Mouse (Mus musculus) CH12.LX (cell line): Measurements from ENCODE around the gene Amigo3. TPM values are rescaled to one million over a fixed set of nuclear protein-coding genes. Genes with fewer than 3 reads are reported as not detected.

Source experiments
- DNase-seq: peaks from one replicate; pipeline ENCODE4 v3.0.0-alpha.2; 2013; ENCODE audit errors: extremely low read depth
- H3K27ac ChIP-seq: 2 replicates; pipeline ENCODE4 v1.5.1; 2012; ENCODE audit warnings: low read depth, mild to moderate bottlenecking, control low read depth, moderate library complexity; ENCODE audit not compliant: insufficient read depth
- H3K27me3 ChIP-seq: replicated peaks from 2 replicates; pipeline ENCODE3; 2012; ENCODE audit warnings: inconsistent platforms
- H3K36me3 ChIP-seq, 2 experiments: replicated peaks in 1 of 2; 2 replicates each; pipeline versions ENCODE3 to v1.6.1; 2012; ENCODE audit warnings: inconsistent platforms in 1 of 2, low read length in 1 of 2, mild to moderate bottlenecking in 1 of 2, mixed read lengths in 1 of 2, moderate library complexity in 1 of 2; ENCODE audit not compliant: control insufficient read depth in 1 of 2, insufficient read depth in 1 of 2
- H3K4me1 ChIP-seq, 2 experiments: 2 replicates each; pipeline ENCODE4 v1.6.1; 2012; ENCODE audit warnings: inconsistent platforms in 1 of 2, moderate library complexity in 1 of 2; ENCODE audit not compliant: insufficient read depth in 2 of 2, control insufficient read depth in 1 of 2
- H3K4me2 ChIP-seq: 2 replicates; pipeline ENCODE4 v1.6.1; 2012; ENCODE audit warnings: low read depth, mild to moderate bottlenecking, control low read depth; ENCODE audit not compliant: poor library complexity, insufficient read depth, severe bottlenecking
- H3K4me3 ChIP-seq, 3 experiments: fragments of 150-350 bp in 1 of 3; sonication (generic) in 1 of 3; replicated peaks in 1 of 3; 2 replicates each; pipeline versions ENCODE3 to v1.5.1; 2011 to 2012; ENCODE audit warnings: low read depth in 2 of 3, low read length in 2 of 3, mild to moderate bottlenecking in 2 of 3, moderate library complexity in 2 of 3, control low read depth in 1 of 3, improper control_type of control experiment in 1 of 3, inconsistent platforms in 1 of 3, mixed read lengths in 1 of 3; ENCODE audit not compliant: poor library complexity in 1 of 3
- H3K79me2 ChIP-seq: replicated peaks from 2 replicates; pipeline ENCODE4 v1.6.1; 2012; ENCODE audit warnings: mild to moderate bottlenecking, moderate library complexity; ENCODE audit not compliant: control insufficient read depth, poor library complexity, insufficient read depth, severe bottlenecking; ENCODE audit errors: extremely low read depth
- H3K9ac ChIP-seq: 2 replicates; pipeline ENCODE4 v1.6.1; 2012; ENCODE audit warnings: low read depth, mild to moderate bottlenecking, control low read depth, moderate library complexity; ENCODE audit not compliant: insufficient read depth
- H3K9me3 ChIP-seq: replicated peaks from 2 replicates; pipeline ENCODE3; 2012; ENCODE audit warnings: low read length, inconsistent platforms, mixed read lengths
- BHLHE40 ChIP-seq: IDR thresholded peaks from 2 replicates; pipeline ENCODE4 v1.6.1; 2011; ENCODE audit warnings: mild to moderate bottlenecking, low read depth, low read length, improper control_type of control experiment
- CHD1 ChIP-seq: IDR thresholded peaks from 2 replicates; pipeline ENCODE4 v1.6.1; 2012; ENCODE audit warnings: low read depth, low read length, improper control_type of control experiment, inconsistent platforms
- CTCF ChIP-seq, 2 experiments: IDR thresholded peaks in 1 of 2; conservative IDR thresholded peaks in 1 of 2; 2 replicates each; pipeline ENCODE4 v1.5.1; 2011 to 2012; ENCODE audit warnings: low read depth in 2 of 2, low read length in 2 of 2, improper control_type of control experiment in 1 of 2, inconsistent platforms in 1 of 2, mild to moderate bottlenecking in 1 of 2, moderate library complexity in 1 of 2
- ETS1 ChIP-seq: conservative IDR thresholded peaks from 2 replicates; pipeline ENCODE4 v1.6.1; 2012; ENCODE audit warnings: low read depth, mild to moderate bottlenecking, inconsistent platforms, low read length, improper control_type of control experiment, moderate library complexity
- JUN ChIP-seq: IDR thresholded peaks from 2 replicates; pipeline ENCODE4 v1.6.1; 2011; ENCODE audit warnings: low read depth, mild to moderate bottlenecking, low read length, improper control_type of control experiment, moderate library complexity; ENCODE audit not compliant: insufficient read depth
- JUND ChIP-seq: conservative IDR thresholded peaks from 2 replicates; pipeline ENCODE4 v1.6.1; 2011; ENCODE audit warnings: low read depth, low read length, improper control_type of control experiment
- MAX ChIP-seq: IDR thresholded peaks from 2 replicates; pipeline ENCODE4 v1.6.1; 2011; ENCODE audit warnings: low read length, improper control_type of control experiment
- MYC ChIP-seq: IDR thresholded peaks from 2 replicates; pipeline ENCODE4 v1.6.1; 2011; ENCODE audit warnings: low read depth, mild to moderate bottlenecking, improper control_type of control experiment, low read length
- NELFE ChIP-seq: IDR thresholded peaks from 2 replicates; pipeline ENCODE4 v1.6.1; 2011; ENCODE audit warnings: low read depth, low read length, improper control_type of control experiment
- PAX5 ChIP-seq: IDR thresholded peaks from 2 replicates; pipeline ENCODE4 v1.6.1; 2012; ENCODE audit warnings: low read length, inconsistent platforms, mixed read lengths
- POLR2A ChIP-seq: IDR thresholded peaks from 2 replicates; pipeline ENCODE4 v1.6.1; 2011; ENCODE audit warnings: low read depth, mild to moderate bottlenecking, improper control_type of control experiment, low read length
- RAD21 ChIP-seq: IDR thresholded peaks from 2 replicates; pipeline ENCODE4 v1.6.1; 2011; ENCODE audit warnings: low read depth, mild to moderate bottlenecking, low read length, improper control_type of control experiment, moderate library complexity
- TBP ChIP-seq: conservative IDR thresholded peaks from 2 replicates; pipeline ENCODE4 v1.6.1; 2011; ENCODE audit warnings: low read depth, low read length, improper control_type of control experiment
- TCF12 ChIP-seq: IDR thresholded peaks from 2 replicates; pipeline ENCODE4 v1.6.1; 2014; ENCODE audit warnings: low read depth, mild to moderate bottlenecking, inconsistent platforms, low read length, improper control_type of control experiment
- ZMIZ1 ChIP-seq: IDR thresholded peaks from 2 replicates; pipeline ENCODE4 v1.6.1; 2012; ENCODE audit warnings: low read depth, mild to moderate bottlenecking, inconsistent platforms, low read length, improper control_type of control experiment
- ZNF384 ChIP-seq: IDR thresholded peaks from 2 replicates; pipeline ENCODE4 v1.6.1; 2012; ENCODE audit warnings: low read depth, low read length, improper control_type of control experiment, inconsistent platforms
- dilution Hi-C: fragments of 300-500 bp; cut with MboI; formaldehyde crosslinking; loops from 2 replicates; pipeline ENCODE4 v1.14.3; 2020; ENCODE audit warnings: low sequenced_read_pairs; ENCODE audit not compliant: extremely low pct_unique_long_range_greater_than_20kb, extremely low pct_ligation_motif_present
- in situ Hi-C: fragments of 300-500 bp; cut with MboI; formaldehyde crosslinking; loops from 3 replicates; pipeline ENCODE4 v1.14.3; 2019; ENCODE audit warnings: low sequenced_read_pairs, low pct_ligation_motif_present, low pct_unique_long_range_greater_than_20kb, mixed read lengths
- polyA plus RNA-seq: library from polyadenylated mRNA; unstranded; fragments of >175 nt; gene quantifications from 2 replicates; pipeline ENCODE4 v1.2.1, GENCODE M21; 2012; ENCODE audit warnings: low read depth; ENCODE audit not compliant: insufficient read length
- total RNA-seq, 2 experiments: library from RNA; depleted of rRNA; stranded (reverse); fragments of 300-350 nt in 1 of 2; fragments of >200 nt in 1 of 2; gene quantifications; 2 replicates each; pipeline ENCODE4 v1.2.3; 2012 to 2014

Gene Amigo3
- total and polyA plus RNA-seq, 3 experiments = 2.0 to 4.4 (median 2.2) TPM

DNA sequence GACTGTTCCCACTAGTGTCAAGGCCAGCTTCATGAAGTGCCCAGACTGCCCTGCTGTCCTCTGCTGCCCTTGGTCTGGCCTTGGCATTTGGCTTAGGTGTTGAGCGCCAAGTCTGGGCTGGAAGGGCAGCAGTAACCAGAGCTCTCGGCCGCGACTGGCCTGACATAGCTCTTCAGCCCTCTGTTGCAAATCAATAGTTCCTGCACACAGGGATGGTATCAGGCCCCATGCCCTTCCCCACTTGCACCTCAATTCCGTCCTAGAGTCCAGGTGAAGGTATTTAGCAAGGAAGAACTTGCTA lies 4.3 kb downstream of the Amigo3 start:
- in situ Hi-C loops (loop anchor here (5.0 kb wide), 1 partner anchor 90 kb away; no protein-coding TSS in a partner anchor), dilution Hi-C loops (no loop called here)
- Histone ChIP-seq H3K9ac (no peak overlapping the region), H3K27me3 (no peaks in the 10 kb centered on the region), H3K36me3 (peaks cover 88 to 98% of the 10 kb centered on the region in 2 experiments), H3K9me3 (no peaks in the 10 kb centered on the region), H3K4me3 (no peak overlapping the region), H3K4me1 (peaks cover 0 to 9% of the 10 kb centered on the region in 2 experiments; a peak in 2 of 4 replicates), H3K4me2 (no peak overlapping the region), H3K27ac (no peak overlapping the region), H3K79me2 (no peaks in the 10 kb centered on the region)
- TF ChIP-seq MAX (no peak), TBP (no peak), JUN (no peak), CHD1 (no peak)
- DNase-seq = no peak

DNA sequence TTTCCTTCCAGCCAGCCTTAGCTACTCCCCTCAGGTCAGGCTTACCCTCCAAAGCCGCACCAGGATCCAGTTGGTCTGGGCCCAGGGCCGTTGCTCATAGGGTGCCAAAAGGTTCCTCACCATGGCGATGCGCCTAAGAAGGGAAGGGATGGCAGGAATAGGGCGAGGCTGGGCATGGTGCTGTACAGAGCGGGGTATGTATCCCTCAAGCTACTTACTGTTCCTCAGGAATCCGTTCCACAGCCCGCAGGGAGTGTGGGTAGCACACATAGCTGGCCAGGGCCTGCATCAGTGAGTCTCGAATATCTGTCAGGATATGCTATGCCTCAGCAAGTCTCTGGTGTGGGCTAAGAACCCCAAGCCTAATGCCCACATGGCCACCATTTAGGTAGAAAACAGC lies 5.3 kb downstream of the Amigo3 start:
- H3K4me3 ChIP-seq = no peak overlapping the region
- H3K9me3 ChIP-seq = no peaks in the 10 kb centered on the region
- no peak for DNase-seq
- in situ Hi-C loops = loop anchor here (5.0 kb wide), 1 partner anchor 91 kb away; no protein-coding TSS in a partner anchor
- H3K79me2 ChIP-seq = no peaks in the 10 kb centered on the region
- no peak overlapping the region for H3K4me2 ChIP-seq
- TF ChIP-seq TCF12 (no peak), CTCF (conservative IDR thresholded peaks at IDR 0.05 in 1 of 2, IDR thresholded peaks at IDR 0.05 in 1 of 2; ENCODE audit: low read depth in 2 of 2, low read length in 2 of 2) (no peak), ETS1 (no peak), RAD21 (no peak)
- TF ChIP-seq, all 38 proteins: peak for 0
- peaks cover 0 to 1% of the 10 kb centered on the region in 2 experiments; a peak in 1 of 4 replicates for H3K4me1 ChIP-seq
- H3K9ac ChIP-seq = no peak overlapping the region
- dilution Hi-C loops = no loop called here
- no peaks in the 10 kb centered on the region for H3K27me3 ChIP-seq
- peaks cover 94 to 100% of the 10 kb centered on the region in 2 experiments for H3K36me3 ChIP-seq
- H3K27ac ChIP-seq = no peak overlapping the region

DNA sequence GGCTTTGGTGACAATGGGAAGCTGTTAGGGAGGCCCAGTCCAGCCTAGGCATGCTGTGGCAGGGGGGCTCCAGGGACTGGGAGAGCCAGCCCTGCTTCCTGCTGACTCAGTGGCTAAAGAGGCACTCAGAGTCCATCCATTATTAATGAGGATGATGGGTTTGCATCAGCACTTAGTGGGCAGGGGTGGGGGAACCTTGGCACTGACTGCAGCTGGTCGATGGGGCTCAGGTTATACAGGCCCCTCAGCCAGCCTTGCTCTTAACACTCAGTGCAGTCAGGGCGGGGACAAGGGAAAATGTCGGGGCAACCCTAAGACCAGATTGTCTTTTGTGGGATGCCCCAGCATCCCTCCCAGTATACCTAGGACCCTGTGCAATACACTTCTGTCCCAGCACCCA lies 9.2 kb downstream of the Amigo3 start:
- TF ChIP-seq ZNF384 (no peak), ZMIZ1 (no peak), TBP (no peak), PAX5 (no peak), MYC (no peak), NELFE (no peak), BHLHE40 (no peak), JUND (no peak), POLR2A (no peak)
- in situ Hi-C loops (no loop called here), dilution Hi-C loops (no loop called here)
- no peaks in the 10 kb centered on the region for H3K79me2 ChIP-seq
- no peak for DNase-seq
- H3K27ac ChIP-seq = no peak overlapping the region
- no peaks in the 10 kb centered on the region for H3K4me1 ChIP-seq
- no peak overlapping the region for H3K4me2 ChIP-seq
- H3K27me3 ChIP-seq = no peaks in the 10 kb centered on the region
- no peak overlapping the region for H3K9ac ChIP-seq
- no peaks in the 10 kb centered on the region for H3K9me3 ChIP-seq
- H3K36me3 ChIP-seq = peaks cover 91 to 99% of the 10 kb centered on the region in 2 experiments
- no peak overlapping the region for H3K4me3 ChIP-seq
